Mouse (Mus musculus): ENCODE measurements around the gene Ttll1.

Ttll1 gene

DNA sequence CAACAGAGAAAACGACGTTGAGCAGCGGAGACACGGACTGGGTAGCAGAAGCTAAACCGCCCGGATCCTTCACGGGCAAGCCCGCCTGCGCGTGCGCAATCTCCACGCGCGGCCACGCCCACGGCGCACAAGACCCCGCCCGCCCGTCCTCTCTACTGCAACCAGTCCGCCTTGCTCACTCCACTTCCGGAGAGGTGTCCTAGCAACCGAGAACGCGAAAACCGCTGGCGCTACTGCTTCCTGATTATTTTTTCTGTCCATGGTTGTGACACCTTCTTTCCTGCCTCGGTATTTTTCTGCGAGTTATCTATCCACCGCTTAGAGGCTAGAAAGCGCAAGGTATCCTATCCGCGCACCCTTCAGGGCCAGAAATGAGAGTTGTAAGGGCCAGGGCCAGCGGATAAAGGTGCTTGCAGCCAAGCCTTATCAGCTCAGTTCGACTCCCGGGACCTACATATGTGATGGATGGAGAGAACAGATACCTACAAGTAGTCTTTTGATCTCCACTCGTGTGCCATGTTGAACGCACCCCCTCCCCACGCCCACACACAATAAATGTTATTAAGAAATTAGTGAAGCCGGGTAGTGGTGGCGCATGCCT, at the start of gene Ttll1:
TSS of gene Ttll1 (minus strand) at position 89 of the 601 bp plus-strand sequence.
- peak; percentile 39 for DNase-seq (ENCODE audit: extremely low read depth, low read depth, low spot score)

- no peak for DNase-seq (ENCODE audit: extremely low read depth, low read depth, low spot score)
These were observed 44.7 kb upstream of the Ttll1 start for GRCm38 (mm10) chr15:83555161-83555974.

DNA sequence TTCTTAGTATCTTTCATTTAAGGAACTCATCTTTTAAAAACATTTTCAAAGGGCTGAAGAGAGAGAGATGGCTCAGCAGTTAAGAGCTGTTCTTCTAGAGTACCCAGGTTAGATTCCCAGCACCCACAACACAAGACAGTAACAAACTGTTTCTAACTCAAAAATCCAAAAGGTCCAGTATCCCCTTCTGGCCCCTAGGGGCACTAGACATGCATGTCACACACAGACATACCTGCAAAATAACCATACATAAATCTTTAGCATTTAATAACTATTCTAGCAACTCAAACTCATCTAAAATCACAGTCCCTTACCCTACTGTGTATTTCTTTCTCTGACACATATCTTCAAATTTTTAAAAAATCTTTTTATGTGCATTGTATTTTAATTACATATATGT, 43.1 kb upstream of the Ttll1 start:
- DNase-seq (ENCODE audit: extremely low read depth, low read depth, low spot score), result no peak

- DNase-seq (ENCODE audit: extremely low read depth, low read depth, low spot score), result peak; percentile 55
These were observed 39.4 kb upstream of the Ttll1 start for GRCm38 (mm10) chr15:83550137-83550536.

GRCm38 (mm10) chr15:83547144-83547543, 36.5 kb upstream of the Ttll1 start:
- no peak for DNase-seq (ENCODE audit: extremely low read depth, low read depth, low spot score)

- DNase-seq (ENCODE audit: extremely low read depth, low read depth, low spot score), result no peak
These were observed 35.3 kb upstream of the Ttll1 start for GRCm38 (mm10) chr15:83546029-83546428.

DNA sequence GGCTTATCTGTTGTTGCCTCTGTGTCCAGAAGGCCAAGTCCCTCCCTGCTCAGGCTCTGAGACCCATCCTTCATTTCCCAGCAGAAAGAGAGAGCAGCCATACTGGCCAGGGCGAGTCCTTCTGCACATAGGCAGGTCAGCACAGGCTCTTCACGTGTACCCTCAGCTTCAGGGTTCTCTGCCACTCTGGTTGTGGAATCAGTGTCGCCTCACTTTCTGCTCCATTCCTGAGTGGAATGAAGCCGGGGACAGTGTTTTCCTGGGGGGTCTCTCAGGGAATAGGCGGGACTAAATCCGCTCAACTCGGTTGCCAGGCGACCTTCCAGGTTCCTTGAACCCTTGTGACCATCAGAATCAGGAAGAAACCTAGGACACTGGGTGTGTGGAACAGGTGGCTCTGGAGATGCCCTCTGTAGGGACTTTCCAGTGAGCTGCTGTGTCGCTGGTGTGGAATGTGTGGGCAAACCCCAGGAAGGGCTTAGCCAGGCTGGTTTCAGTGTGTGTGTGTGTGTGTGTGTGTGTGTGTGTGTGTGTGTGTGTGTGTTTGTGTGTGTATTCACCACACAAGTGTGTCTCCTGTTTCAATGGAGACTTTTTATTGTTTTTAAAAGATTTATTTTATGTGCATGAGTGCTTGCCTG, 31.1 kb upstream of the Ttll1 start:
- no peak for DNase-seq (ENCODE audit: extremely low read depth, low read depth, low spot score)

DNA sequence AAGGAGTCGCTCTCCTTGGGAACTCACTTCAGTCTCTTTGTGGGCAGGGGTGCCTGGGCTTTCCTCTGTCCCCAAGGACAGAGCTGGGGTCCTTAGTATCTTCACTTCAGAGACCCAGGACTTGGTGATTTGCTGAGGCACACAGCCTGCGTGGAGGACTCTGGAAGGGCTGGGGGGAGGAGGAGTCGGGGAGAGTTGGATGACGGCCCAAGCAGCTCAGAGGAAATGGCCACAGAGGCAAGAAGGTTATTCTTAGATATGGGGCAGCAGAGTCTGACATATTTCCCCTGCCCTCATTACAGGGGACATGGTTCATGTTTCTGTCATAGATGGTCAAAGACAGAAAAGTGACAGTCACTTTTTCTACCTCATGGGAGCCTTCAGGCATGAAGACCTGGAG, 29.2 kb upstream of the Ttll1 start:
- no peak for DNase-seq (ENCODE audit: extremely low read depth, low read depth, low spot score)

DNA sequence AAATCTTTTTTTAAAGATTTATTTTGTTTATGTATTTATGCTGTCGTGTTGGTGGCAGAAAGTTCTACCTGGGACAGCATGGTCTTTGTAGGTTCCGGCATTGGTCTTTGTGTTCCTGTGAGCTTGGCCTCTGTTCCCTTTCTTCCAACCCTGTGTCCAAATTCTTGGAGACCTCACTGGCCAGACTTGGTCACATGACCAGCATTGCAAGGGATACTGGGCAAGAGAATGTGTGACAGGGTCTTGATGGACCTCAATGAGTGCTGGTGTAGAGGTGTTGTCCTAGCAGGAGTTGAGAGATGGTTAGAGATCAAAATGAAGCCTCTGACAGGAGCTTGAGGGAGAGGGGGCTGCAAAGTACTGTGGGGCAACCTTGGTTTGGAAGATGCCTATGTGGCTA, 28.2 kb upstream of the Ttll1 start:
- DNase-seq (ENCODE audit: extremely low read depth, low read depth, low spot score), result no peak

DNA sequence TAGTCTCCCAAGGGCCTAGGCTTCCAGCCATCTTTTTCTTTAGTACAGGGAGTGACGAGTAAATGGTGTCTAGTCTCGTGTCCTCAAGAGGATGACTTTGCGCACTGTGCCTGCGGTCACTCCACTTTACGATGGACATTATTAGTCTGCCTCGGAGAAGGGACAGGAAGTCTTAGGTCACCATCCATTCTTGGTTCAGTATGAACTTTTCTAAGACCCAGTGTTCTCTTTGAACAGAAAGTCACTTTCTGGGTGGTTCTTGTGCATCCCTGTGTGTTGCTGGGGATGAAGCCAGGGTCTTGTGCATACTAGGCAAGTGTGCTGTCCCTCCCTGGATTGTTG, 25.2 kb upstream of the Ttll1 start:
- DNase-seq (ENCODE audit: extremely low read depth, low read depth, low spot score), result no peak

- DNase-seq (ENCODE audit: extremely low read depth, low read depth, low spot score), result no peak
These were observed 24.5 kb upstream of the Ttll1 start for GRCm38 (mm10) chr15:83534960-83535889.

DNA sequence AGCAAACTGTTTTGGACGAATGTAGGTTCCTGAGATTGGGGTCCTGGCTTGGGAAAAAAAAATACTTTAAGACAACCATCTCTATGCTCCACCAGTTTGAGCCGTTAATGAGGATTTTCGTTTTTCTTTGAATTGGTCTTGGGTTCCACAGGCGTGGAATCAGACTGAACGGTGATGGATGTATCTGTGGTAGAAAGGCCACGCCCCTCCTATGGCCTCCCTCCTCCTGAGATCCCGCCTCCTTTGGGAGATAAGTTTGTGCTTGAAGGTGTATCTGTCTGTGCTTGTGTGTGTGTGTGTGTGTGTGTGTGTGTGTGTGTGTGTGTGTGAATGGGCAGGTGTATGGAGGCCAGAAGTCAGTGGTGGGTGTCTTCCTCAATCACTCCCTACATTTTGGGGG, 21.9 kb upstream of the Ttll1 start:
- no peak for DNase-seq (ENCODE audit: extremely low read depth, low read depth, low spot score)

DNA sequence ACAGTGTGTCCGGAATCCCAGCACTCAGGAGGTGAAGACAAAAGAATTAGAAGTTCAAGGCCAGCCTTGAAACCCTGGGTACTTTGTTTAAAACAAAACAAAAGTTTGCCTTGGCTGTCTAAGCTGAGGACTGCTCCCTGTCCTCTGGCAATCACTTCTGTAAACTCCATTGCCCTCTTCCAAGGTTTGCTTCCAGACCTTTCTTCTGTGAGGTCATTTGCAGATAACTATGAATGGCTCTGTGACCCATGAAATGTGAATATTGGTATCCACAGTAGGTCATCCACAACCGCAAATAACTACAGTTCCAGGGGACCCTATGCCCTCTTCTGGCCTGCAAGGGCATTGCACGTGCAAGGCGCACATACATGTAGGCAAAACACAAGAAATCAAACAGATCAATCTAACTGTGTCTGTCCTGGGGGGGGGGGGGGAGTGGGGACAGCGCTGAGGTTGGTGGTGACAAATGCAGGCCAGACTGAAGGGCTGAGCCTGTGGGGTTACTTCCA, 21.3 kb upstream of the Ttll1 start:
- no peak for DNase-seq (ENCODE audit: extremely low read depth, low read depth, low spot score)

DNA sequence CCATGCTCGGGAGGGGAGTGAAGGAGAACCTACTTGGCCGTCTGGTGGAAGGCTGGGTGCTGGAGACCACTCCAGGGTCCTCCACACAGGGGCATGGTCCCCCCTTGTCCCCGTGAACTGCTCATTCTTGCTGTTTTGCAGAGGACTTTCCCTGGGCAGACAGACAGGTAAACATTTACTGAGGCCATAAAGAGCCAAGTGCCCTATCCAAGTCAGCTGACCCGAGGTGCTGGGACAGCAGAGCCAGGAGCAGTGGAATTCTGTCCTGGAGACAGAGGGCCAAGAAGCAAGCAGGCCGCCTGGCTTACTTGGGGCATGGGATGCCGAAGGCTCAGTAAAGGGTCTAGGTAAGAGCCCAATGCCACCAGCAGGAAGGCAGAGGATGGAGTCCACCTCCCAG, 20.0 kb upstream of the Ttll1 start:
- DNase-seq (ENCODE audit: extremely low read depth, low read depth, low spot score), result no peak

DNA sequence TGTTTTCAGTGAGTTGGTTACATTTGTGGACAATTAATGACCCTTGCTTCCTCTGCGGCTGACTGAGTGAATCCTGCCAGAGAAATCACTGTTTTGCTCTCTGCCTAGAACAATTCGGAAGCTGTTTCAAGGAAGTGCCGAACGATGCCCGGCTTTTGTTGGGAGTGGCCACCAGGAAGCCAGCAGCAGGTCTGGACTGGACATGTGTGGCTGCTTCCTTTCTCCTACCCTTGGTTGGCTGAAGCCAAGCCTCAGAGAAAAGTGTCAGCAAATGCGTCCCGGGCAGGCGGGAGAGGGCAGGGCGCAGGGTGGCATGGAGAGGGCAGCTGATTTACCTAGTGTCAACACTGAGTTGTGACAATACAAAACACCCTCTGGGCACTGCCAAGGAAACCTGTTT, 19.5 kb upstream of the Ttll1 start:
- no peak for DNase-seq (ENCODE audit: extremely low read depth, low read depth, low spot score)

DNA sequence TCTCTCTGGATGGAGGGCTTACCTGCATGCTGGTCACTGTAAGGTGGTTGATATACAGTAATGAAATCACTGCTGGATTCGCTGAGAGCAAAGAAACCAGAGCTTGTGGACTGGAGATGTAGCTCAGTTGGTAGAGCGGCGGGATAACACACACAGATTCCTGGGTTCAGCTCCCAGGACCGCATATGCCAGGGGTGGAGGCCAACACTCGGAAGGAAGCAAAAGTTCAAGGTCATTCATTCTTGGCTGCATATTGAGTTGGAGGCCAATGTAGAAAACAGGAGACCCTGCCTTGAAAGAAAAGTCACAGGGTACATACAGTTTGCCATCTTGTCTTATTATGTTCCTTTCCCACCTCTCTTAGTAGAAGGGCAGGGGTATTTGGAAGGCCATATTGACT, 19.1 kb upstream of the Ttll1 start:
- DNase-seq (ENCODE audit: extremely low read depth, low read depth, low spot score), result no peak

DNA sequence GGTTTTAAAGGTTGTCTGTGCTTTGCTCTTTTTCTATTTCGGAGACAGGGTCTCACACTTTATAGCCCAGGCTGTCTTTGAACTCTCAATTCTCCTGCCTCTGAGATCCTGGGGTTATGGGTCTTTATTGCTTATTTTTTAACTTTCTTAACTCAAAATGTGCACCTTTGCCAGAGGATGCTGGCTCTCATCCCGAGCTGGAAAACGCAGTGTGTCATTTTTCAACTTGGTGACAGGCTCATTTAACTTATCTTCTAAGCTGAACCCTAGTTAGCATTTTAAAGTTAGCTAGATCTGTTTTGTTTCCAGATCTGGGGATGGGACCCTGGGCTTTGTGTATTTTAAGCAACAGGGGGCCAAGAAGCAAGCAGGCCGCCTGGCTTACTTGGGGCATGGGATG, 18.2 kb upstream of the Ttll1 start:
- DNase-seq (ENCODE audit: extremely low read depth, low read depth, low spot score), result no peak

DNA sequence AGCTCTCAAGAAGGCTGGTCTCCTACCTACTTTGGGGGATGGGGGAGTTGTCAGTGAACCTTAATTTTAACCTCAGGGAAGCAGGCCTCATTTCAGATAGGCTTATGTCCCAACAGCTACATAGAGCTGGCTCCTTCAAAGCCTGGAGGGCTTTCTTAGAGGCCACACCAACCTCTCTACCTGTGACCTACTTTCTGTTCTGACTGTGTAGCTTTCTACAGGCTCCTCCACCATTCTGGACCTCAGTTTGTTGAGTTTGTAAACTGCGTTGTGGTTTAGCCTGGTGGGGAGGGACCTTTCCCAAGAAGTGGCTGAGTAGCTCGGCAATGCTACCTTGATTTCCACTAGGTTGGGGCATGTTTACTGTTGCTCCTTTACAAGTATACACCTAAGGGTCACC, 17.1 kb upstream of the Ttll1 start:
- DNase-seq (ENCODE audit: extremely low read depth, low read depth, low spot score), result no peak

GRCm38 (mm10) chr15:83527092-83527437, 16.4 kb upstream of the Ttll1 start:
- DNase-seq (ENCODE audit: extremely low read depth, low read depth, low spot score), result no peak

GRCm38 (mm10) chr15:83526424-83527091, 15.9 kb upstream of the Ttll1 start, which contains the start of gene Bik:
Gene Bik, plus strand, starts transcription at chr15:83526862.
- no peak for DNase-seq (ENCODE audit: extremely low read depth, low read depth, low spot score)

DNA sequence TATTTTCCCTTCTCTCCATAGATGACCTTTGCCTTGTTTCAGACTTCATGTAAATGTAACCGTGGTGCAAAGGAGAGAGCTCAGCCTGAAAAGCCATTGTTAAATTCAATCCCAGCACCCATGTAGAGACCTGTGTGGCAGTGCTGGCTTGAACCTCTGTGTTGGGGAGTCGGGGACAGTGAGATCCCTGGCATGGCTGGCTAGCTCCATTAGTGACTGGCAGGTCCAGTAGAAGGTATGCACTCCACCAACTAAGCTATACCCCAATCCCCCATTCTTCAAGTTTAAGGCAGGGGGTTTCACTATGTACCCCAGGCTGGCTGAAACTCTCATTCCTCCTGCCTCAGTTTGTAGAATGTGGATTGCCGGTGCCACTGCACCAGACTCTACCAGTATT, 13.6 kb upstream of the Ttll1 start:
- DNase-seq (ENCODE audit: extremely low read depth, low read depth, low spot score), result no peak

Data from fat pad, adult 2 months (tissue).